Mouse (Mus musculus): ENCODE data around the gene Sgsm3.

The Sgsm3 gene

GRCm38 (mm10) chr15:81026901-81027300 is 49.3 kb downstream of the Sgsm3 start:
- DNase-seq (ENCODE audit: low read depth): no peak

- peak; percentile 84 for DNase-seq (ENCODE audit: low read depth)
Observed at GRCm38 (mm10) chr15:81027378-81028173, 50.0 kb downstream of the Sgsm3 start.

GRCm38 (mm10) chr15:81030891-81031425 is 53.4 kb downstream of the Sgsm3 start:
- DNase-seq (ENCODE audit: low read depth): no peak

- DNase-seq (ENCODE audit: low read depth): no peak
Observed at GRCm38 (mm10) chr15:81031611-81032010, 54.0 kb downstream of the Sgsm3 start.

- DNase-seq (ENCODE audit: low read depth): no peak
Observed at GRCm38 (mm10) chr15:81032941-81033629, 55.5 kb downstream of the Sgsm3 start.

DNA sequence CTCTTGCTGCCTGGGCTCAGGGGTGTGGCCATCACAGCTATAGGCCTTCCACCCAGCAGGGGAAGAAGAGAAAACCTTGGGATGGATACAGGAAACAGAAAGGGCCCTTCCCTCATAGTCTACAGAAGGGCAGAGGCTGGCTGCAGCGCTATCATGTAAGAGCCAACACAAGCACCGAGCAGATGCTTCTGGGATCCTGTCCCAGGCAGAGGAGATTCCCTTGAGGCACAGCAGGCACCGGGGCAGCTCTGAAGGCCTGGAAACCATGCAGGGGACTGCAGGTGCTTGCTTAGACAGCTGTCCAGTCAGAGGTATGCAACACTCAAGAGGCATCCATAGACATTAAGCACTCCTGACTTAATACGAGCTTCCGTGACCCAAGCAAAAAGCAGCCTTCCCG is 56.6 kb downstream of the Sgsm3 start:
- DNase-seq (ENCODE audit: low read depth): no peak

DNA sequence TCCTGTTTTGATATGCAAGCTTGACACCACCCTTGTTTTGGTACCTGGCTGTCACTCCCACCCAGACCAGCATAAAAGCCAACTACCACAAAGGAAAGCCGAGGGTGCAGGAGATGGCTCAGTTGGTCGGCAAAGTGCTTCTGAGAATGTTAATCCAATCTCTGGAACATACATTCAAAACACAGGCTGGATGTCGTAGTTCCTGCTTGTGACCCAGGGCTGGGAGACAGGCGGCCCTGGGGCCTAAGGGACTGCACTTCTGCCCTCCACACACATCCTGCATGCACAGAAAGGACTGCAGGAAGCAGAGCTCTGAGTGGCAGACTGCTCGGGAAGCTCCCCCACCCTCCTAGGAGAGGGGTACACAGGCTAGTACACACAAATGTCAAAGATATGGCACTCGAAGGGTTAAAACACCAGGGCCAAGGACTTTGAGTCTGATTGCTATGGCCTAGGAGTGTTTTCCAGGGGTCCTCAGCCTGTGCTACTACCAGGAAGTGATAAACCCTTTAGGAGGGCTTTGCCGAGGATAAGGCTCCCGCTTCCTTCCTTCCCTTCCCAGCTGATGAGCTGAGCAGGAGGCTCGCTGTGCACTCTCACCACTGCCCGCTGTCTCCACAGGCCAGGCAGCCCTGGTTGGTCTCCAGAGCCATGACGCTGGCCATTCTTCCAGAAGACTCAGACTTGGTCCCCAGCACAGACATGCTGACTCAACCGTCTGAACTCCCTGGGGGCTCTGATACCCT is 58.0 kb downstream of the Sgsm3 start:
- no peak for DNase-seq (ENCODE audit: low read depth)

DNA sequence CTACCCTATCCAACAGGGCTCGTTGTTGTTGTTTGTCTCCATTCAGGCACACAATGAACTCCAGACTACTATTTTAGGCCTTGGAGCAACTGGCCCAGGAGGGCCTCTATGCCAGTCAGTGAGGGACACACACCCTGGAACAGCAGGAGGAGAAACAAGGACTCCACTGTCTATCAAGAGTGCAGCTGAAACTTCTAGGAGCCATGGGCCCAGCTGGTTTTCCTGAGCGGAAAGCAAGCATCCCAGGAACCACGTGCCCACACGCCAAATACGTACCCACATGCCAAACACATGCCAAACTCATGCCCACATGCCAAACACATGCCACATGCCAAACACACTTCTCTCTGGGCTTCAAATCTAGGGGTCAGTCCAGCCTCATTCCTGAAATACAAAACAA is 60.9 kb downstream of the Sgsm3 start:
- DNase-seq (ENCODE audit: low read depth): no peak

DNA sequence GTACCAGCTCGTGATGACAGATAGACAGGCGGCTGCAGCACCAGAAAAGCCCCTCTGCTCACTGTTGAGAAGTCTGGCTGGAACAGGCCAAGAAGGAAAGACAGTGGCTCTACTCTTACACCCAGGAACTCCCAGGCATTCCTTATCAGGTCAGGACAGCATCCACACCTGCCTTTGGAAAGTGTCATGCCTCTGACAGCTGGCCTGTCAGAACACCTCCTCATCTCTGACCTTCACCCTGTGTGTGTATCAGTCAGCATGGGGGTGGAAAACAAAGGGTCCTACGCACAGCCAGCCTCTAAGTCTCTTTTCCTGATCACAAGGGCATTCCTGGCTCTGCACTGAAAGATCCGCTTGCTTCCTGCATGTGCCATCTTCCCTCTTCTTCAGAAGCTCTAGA is 64.2 kb downstream of the Sgsm3 start:
- no peak for DNase-seq (ENCODE audit: low read depth)

DNA sequence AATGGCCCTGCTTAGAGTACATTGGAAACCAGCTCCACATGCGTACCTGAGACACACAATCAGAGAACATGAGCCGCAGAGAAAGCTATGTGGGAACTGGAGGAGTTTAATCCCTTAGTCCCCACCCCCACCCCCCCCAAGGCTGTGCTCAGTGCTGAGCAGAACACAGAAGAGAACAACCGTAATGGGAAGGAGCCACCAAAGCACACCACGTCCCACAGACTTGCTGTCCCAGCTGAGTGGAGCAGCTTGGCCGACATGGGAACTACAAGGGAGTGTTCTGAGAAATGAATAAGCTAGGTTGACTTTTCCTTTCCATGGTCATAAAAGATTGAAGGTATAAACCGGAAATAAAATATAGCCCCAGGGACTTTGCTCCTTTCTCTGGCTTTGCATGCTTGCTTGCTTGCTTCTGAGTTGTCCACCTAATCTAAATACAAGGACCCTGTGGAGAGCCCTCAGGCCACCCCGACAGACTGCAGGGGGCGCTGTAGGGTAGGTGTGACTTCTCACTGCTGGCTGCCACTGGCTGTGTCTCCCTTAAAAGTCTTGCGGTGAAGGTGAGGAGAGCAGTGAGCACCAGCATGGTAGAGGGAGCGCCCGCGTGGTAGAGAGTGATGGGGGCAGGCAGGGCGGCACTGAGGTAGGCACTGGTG is 64.8 kb downstream of the Sgsm3 start:
- no peak for DNase-seq (ENCODE audit: low read depth)

DNA sequence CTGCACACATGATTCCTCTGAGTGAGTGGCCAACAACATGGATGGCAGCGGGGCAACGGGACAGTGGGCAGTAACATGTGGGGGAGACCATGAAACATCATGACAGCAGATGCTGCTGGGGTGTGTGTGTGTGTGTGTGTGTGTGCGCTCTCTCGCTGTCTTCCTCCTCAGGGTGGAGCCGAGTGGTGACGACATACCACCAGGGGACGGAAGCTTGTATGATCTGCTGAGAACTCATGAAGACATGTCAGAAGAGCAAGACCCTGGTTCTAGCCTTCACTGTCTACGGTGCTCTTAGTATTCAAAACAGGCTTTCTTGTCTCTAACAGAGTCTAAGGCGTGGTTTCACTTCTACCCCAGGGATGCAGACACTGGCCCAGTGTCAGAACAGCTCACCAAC is 66.9 kb downstream of the Sgsm3 start:
- DNase-seq (ENCODE audit: low read depth): no peak

- peak; percentile 61 for DNase-seq (ENCODE audit: low read depth)
Observed at GRCm38 (mm10) chr15:81045336-81045735, 67.8 kb downstream of the Sgsm3 start.

- DNase-seq (ENCODE audit: low read depth): no peak
Observed at GRCm38 (mm10) chr15:81046061-81046460, 68.5 kb downstream of the Sgsm3 start.

- peak; percentile 60 for DNase-seq (ENCODE audit: low read depth)
Observed at GRCm38 (mm10) chr15:81047497-81047896, 69.9 kb downstream of the Sgsm3 start.

DNA sequence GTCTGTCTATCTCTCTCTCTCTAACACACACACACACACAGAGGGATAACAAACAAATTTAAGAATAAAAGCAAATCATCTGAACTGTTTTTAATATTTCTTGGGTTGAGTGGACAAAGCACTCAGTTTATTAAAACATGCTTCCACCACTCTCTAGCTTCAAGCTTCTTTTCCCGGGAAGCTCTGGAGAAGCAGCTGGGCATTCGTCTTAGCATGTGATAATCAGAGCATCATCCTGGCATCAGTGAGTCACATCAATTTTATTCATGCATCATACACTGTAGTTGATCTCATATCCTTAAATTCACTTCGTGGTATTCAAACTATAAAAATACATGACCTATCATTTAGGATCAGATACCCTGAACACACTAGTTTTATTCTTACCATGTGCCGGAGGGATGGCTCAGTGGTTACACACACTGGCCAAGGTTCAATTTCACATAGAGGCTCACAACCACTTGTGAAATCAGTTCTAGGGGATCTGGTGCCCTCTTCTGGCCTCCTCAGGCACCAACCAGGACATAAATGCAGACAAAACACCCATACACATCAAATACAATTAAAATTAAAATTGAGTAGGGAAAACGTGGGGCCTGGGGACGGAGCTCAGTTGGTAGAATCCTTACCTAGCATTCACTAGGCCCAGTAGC is 72.0 kb downstream of the Sgsm3 start:
- DNase-seq (ENCODE audit: low read depth): peak; percentile 47

DNA sequence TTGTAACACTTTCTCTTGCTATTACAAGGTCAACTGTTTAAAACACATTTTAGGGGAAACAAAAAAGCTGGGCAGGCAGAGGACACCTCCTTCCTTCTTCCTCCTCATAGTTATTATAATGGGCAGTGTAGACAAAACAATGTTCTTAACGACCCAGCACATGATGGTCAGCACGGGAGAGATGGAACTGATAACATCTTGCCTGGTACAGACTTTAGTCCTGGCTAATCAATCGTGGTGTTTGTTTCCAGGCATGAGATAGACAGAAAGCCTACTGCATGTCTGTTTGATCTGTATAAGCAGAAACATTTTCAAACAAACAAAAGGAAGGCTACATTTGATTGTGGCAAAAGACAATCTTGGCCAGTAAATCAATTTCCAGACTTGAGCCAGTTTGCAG is 72.9 kb downstream of the Sgsm3 start:
- no peak for DNase-seq (ENCODE audit: low read depth)

DNA sequence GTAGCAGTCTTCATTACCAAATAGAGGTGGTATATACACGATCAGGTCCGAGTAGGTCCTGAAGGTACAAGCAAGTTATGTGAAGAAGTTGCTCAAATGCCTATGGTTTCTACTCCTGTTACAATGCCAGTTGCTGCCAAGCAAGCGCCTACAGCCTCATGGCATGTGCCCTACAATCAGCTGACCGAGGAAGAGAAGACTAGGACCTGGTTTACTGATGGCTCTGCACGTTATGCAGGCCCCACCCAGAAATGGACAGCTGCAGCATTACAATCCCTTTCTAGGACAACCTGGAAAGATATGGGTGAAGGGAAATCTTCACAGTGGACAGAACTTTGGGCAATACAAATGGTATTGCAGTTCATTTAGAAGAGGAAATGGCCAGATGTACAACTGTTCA is 74.9 kb downstream of the Sgsm3 start:
- no peak for DNase-seq (ENCODE audit: low read depth)

DNA sequence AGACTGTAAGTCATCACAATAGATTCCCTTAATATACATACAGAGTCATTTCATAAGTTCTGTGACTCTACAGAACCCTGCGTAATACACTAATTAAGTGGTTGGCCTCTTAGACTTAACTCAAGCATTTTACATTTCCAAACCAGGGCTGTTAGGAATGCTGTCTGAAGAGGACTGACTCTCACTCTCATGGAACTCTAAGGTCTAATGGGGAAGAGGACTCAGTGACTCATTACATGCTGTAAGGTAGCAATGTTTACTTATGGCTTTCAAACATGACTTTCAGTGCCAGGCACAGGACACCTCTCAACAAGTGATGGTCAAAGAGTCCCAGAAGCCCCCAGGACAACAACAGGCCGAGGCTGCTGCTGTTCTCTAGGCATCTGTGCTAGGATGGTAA is 77.9 kb downstream of the Sgsm3 start:
- no peak for DNase-seq (ENCODE audit: low read depth)

DNA sequence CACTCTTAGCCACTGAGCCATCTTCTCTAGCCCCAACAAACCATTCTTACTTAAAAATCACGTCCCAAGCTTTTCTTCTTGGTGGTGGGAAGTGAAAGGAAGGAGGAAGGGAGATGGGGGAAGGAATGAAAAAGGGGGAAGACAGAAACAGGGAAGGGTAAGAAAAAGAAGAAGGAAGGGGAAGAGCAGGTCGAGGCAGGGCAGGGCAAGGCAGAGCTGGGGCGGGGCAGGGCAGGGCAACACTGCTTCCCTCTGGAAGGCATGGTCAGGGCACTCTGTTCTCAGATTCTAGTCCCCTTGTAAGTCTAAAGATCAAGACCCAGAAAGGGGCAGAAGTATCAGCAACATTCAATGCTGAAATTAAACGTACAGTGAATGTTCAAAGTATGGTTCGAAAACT is 80.2 kb downstream of the Sgsm3 start:
- no peak for DNase-seq (ENCODE audit: low read depth)

- no peak for DNase-seq (ENCODE audit: low read depth)
Observed at GRCm38 (mm10) chr15:81060975-81061374, 83.4 kb downstream of the Sgsm3 start.
